Mouse (Mus musculus): ENCODE measurements around the gene Ntm.

DNA sequence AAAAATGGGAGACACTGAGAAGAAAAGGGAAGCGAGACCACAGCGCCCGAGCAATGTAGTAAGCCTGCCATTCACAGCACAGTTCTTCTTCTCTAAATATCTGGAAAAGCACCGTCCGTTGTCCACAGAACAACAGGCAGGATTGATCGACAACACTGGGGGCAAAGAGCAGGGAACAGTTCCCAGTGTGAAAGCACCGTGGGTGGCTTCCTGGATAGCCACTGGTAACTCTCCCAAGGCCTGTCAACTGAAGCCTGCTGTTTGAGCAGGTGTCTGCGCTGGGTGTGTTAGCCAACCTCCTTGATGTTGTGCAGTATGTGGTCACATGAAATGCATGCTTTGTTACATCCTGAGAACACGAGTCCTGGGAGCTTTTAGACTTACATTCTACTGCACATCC lies 531.4 kb downstream of the Ntm start:
- no peak for TF ChIP-seq POLR2A (IDR thresholded peaks at IDR 0.05; ENCODE audit: borderline replicate concordance, control insufficient read depth, low read depth, low read length)
- no peak for TF ChIP-seq CTCF (IDR thresholded peaks at IDR 0.05; ENCODE audit: control insufficient read depth, insufficient read depth, low read length)

Data from bone marrow, adult 2 months (tissue).